Mouse (Mus musculus): ENCODE data around the gene Olfr1234. TPM values are rescaled to one million over a fixed set of nuclear protein-coding genes. Genes with fewer than 3 reads are reported as not detected.

The Olfr1234 gene
- polyA plus RNA-seq (2012; fragmentation: generic; extraction: Trizol) = not detected
- long read RNA-seq, experiment 1 = 0 reads
- long read RNA-seq, experiment 2 = 0 reads

- no peak for TF ChIP-seq USF1 (IDR thresholded peaks at IDR 0.05; ENCODE audit: low read depth)
- no peak for TF ChIP-seq FOSL1 (IDR thresholded peaks at IDR 0.05; ENCODE audit: insufficient read depth, low read length, poor library complexity, severe bottlenecking)
- TF ChIP-seq MAX (IDR thresholded peaks at IDR 0.05) = no peak
- no peak for TF ChIP-seq CEBPB (IDR thresholded peaks at IDR 0.05; ENCODE audit: low read depth)
- no peak for TF ChIP-seq MYOD1 (IDR thresholded peaks at IDR 0.05; ENCODE audit: control insufficient read depth, insufficient read length, low read depth)
- TF ChIP-seq CTCF (IDR thresholded peaks at IDR 0.05; ENCODE audit: control insufficient read depth, insufficient read depth, insufficient read length) = no peak
- TF ChIP-seq MYOG (IDR thresholded peaks at IDR 0.05; ENCODE audit: control insufficient read depth, extremely low read depth, insufficient read length) = no peak
- Histone ChIP-seq H3K27me3 (ENCODE audit: control insufficient read depth, insufficient read depth, insufficient read length) (no peaks in the 10 kb centered on the region), H3K79me3 (ENCODE audit: low read depth) (no peaks in the 10 kb centered on the region), H3ac (ENCODE audit: control insufficient read depth, insufficient read length, low read depth) (no peak within 1 kb of the TSS), H3K79me2 (ENCODE audit: control insufficient read depth, insufficient read depth) (no peaks in the 10 kb centered on the region), H3K36me3 (ENCODE audit: control insufficient read depth, insufficient read depth) (no peaks in the 10 kb centered on the region), H3K4me3 (ENCODE audit: insufficient read depth, poor library complexity, severe bottlenecking) (no peak within 1 kb of the TSS)
These were observed at the start of gene Olfr1234 for GRCm38 (mm10) chr2:89364765-89365164. Gene Olfr1234, minus strand, starts transcription at chr2:89364865.

- Histone ChIP-seq H3K36me3 (ENCODE audit: control insufficient read depth, insufficient read depth) (no peaks in the 10 kb centered on the region), H3K79me3 (ENCODE audit: low read depth) (no peaks in the 10 kb centered on the region), H3K79me2 (ENCODE audit: control insufficient read depth, insufficient read depth) (no peaks in the 10 kb centered on the region), H3K4me3 (ENCODE audit: insufficient read depth, poor library complexity, severe bottlenecking) (no peak within 1 kb of the TSS), H3ac (ENCODE audit: control insufficient read depth, insufficient read length, low read depth) (no peak within 1 kb of the TSS), H3K27me3 (ENCODE audit: control insufficient read depth, insufficient read depth, insufficient read length) (no peaks in the 10 kb centered on the region)
- TF ChIP-seq CEBPB (IDR thresholded peaks at IDR 0.05; ENCODE audit: low read depth) (no peak), MYOG (IDR thresholded peaks at IDR 0.05; ENCODE audit: control insufficient read depth, extremely low read depth, insufficient read length) (no peak), CTCF (IDR thresholded peaks at IDR 0.05; ENCODE audit: control insufficient read depth, insufficient read depth, insufficient read length) (no peak), MAX (IDR thresholded peaks at IDR 0.05) (no peak), MYOD1 (IDR thresholded peaks at IDR 0.05; ENCODE audit: control insufficient read depth, insufficient read length, low read depth) (no peak), USF1 (IDR thresholded peaks at IDR 0.05; ENCODE audit: low read depth) (no peak), FOSL1 (IDR thresholded peaks at IDR 0.05; ENCODE audit: insufficient read depth, low read length, poor library complexity, severe bottlenecking) (no peak)
These were observed 44.9 kb upstream of the Olfr1234 start, which contains the start of gene Olfr1238 for GRCm38 (mm10) chr2:89409576-89409975. Gene Olfr1238, minus strand, starts transcription at chr2:89409676.

- TF ChIP-seq MYOG (IDR thresholded peaks at IDR 0.05; ENCODE audit: control insufficient read depth, extremely low read depth, insufficient read length) (no peak), MYOD1 (IDR thresholded peaks at IDR 0.05; ENCODE audit: control insufficient read depth, insufficient read length, low read depth) (no peak), USF1 (IDR thresholded peaks at IDR 0.05; ENCODE audit: low read depth) (no peak), FOSL1 (IDR thresholded peaks at IDR 0.05; ENCODE audit: insufficient read depth, low read length, poor library complexity, severe bottlenecking) (no peak), CTCF (IDR thresholded peaks at IDR 0.05; ENCODE audit: control insufficient read depth, insufficient read depth, insufficient read length) (no peak), MAX (IDR thresholded peaks at IDR 0.05) (no peak), CEBPB (IDR thresholded peaks at IDR 0.05; ENCODE audit: low read depth) (no peak)
These were observed 36.2 kb upstream of the Olfr1234 start for GRCm38 (mm10) chr2:89400882-89401281.

GRCm38 (mm10) chr2:89342298-89342697 is 22.4 kb downstream of the Olfr1234 start, which contains the start of gene Olfr1233:
Gene Olfr1233, minus strand, starts transcription at chr2:89342398.
- H3K36me3 ChIP-seq (ENCODE audit: control insufficient read depth, insufficient read depth) = no peaks in the 10 kb centered on the region
- no peaks in the 10 kb centered on the region for H3K79me3 ChIP-seq (ENCODE audit: low read depth)
- no peaks in the 10 kb centered on the region for H3K79me2 ChIP-seq (ENCODE audit: control insufficient read depth, insufficient read depth)
- no peak for TF ChIP-seq CEBPB (IDR thresholded peaks at IDR 0.05; ENCODE audit: low read depth)
- no peak for TF ChIP-seq MYOG (IDR thresholded peaks at IDR 0.05; ENCODE audit: control insufficient read depth, extremely low read depth, insufficient read length)
- no peak for TF ChIP-seq CTCF (IDR thresholded peaks at IDR 0.05; ENCODE audit: control insufficient read depth, insufficient read depth, insufficient read length)
- TF ChIP-seq MAX (IDR thresholded peaks at IDR 0.05) = no peak
- TF ChIP-seq MYOD1 (IDR thresholded peaks at IDR 0.05; ENCODE audit: control insufficient read depth, insufficient read length, low read depth) = no peak
- no peak for TF ChIP-seq USF1 (IDR thresholded peaks at IDR 0.05; ENCODE audit: low read depth)
- no peak for TF ChIP-seq FOSL1 (IDR thresholded peaks at IDR 0.05; ENCODE audit: insufficient read depth, low read length, poor library complexity, severe bottlenecking)
- H3K4me3 ChIP-seq (ENCODE audit: insufficient read depth, poor library complexity, severe bottlenecking) = no peak within 1 kb of the TSS
- H3ac ChIP-seq (ENCODE audit: control insufficient read depth, insufficient read length, low read depth) = no peak within 1 kb of the TSS
- no peaks in the 10 kb centered on the region for H3K27me3 ChIP-seq (ENCODE audit: control insufficient read depth, insufficient read depth, insufficient read length)

More at GRCm38 (mm10) chr2:89400882-89401281, 36.2 kb upstream of the Olfr1234 start:
- H3K27me3 ChIP-seq (ENCODE audit: control insufficient read depth, insufficient read depth, insufficient read length) = no peaks in the 10 kb centered on the region
- H3K79me2 ChIP-seq (ENCODE audit: control insufficient read depth, insufficient read depth) = no peaks in the 10 kb centered on the region
- no peak overlapping the region for H3ac ChIP-seq (ENCODE audit: control insufficient read depth, insufficient read length, low read depth)
- H3K36me3 ChIP-seq (ENCODE audit: control insufficient read depth, insufficient read depth) = no peaks in the 10 kb centered on the region
- no peak overlapping the region for H3K4me3 ChIP-seq (ENCODE audit: insufficient read depth, poor library complexity, severe bottlenecking)
- no peaks in the 10 kb centered on the region for H3K79me3 ChIP-seq (ENCODE audit: low read depth)

- TF ChIP-seq MYOG (IDR thresholded peaks at IDR 0.05; ENCODE audit: control insufficient read depth, extremely low read depth, insufficient read length) (no peak), FOSL1 (IDR thresholded peaks at IDR 0.05; ENCODE audit: insufficient read depth, low read length, poor library complexity, severe bottlenecking) (no peak), MAX (IDR thresholded peaks at IDR 0.05) (no peak), USF1 (IDR thresholded peaks at IDR 0.05; ENCODE audit: low read depth) (no peak), CEBPB (IDR thresholded peaks at IDR 0.05; ENCODE audit: low read depth) (no peak), CTCF (IDR thresholded peaks at IDR 0.05; ENCODE audit: control insufficient read depth, insufficient read depth, insufficient read length) (no peak), MYOD1 (IDR thresholded peaks at IDR 0.05; ENCODE audit: control insufficient read depth, insufficient read length, low read depth) (no peak)
- Histone ChIP-seq H3K4me3 (ENCODE audit: insufficient read depth, poor library complexity, severe bottlenecking) (no peak within 1 kb of the TSS), H3K79me2 (ENCODE audit: control insufficient read depth, insufficient read depth) (no peaks in the 10 kb centered on the region)
These were observed 35.1 kb downstream of the Olfr1234 start, which contains the start of gene Olfr1232 for GRCm38 (mm10) chr2:89329575-89329974. Gene Olfr1232, minus strand, starts transcription at chr2:89329675.

More at GRCm38 (mm10) chr2:89329575-89329974, 35.1 kb downstream of the Olfr1234 start, which contains the start of gene Olfr1232:
- Histone ChIP-seq H3K27me3 (ENCODE audit: control insufficient read depth, insufficient read depth, insufficient read length) (no peaks in the 10 kb centered on the region), H3K79me3 (ENCODE audit: low read depth) (no peaks in the 10 kb centered on the region), H3ac (ENCODE audit: control insufficient read depth, insufficient read length, low read depth) (no peak within 1 kb of the TSS), H3K36me3 (ENCODE audit: control insufficient read depth, insufficient read depth) (no peaks in the 10 kb centered on the region)

Other genes starting within 250 kb of the Olfr1234 start
- gene Olfr1221, start 247.6 kb downstream of the Olfr1234 start, polyA plus RNA-seq (2012; fragmentation: generic; extraction: Trizol) = not detected
- gene Olfr1222, start 231.8 kb downstream of the Olfr1234 start, polyA plus RNA-seq (2012; fragmentation: generic; extraction: Trizol) = not detected
- not detected for gene Olfr1223, start 213.3 kb downstream of the Olfr1234 start, polyA plus RNA-seq (2012; fragmentation: generic; extraction: Trizol)
- gene Olfr1224-ps1, start 200.8 kb downstream of the Olfr1234 start, polyA plus RNA-seq (2012; fragmentation: generic; extraction: Trizol) = not detected
- not detected for gene Olfr1225, start 190.2 kb downstream of the Olfr1234 start, polyA plus RNA-seq (2012; fragmentation: generic; extraction: Trizol)
- not detected for gene Olfr1226, start 164.8 kb downstream of the Olfr1234 start, polyA plus RNA-seq (2012; fragmentation: generic; extraction: Trizol)
- gene Olfr1228, start 110.8 kb downstream of the Olfr1234 start, polyA plus RNA-seq (2012; fragmentation: generic; extraction: Trizol) = not detected
- gene Olfr1229, start 76.9 kb downstream of the Olfr1234 start, polyA plus RNA-seq (2012; fragmentation: generic; extraction: Trizol) = not detected
- gene Olfr1230, start 67.6 kb downstream of the Olfr1234 start, polyA plus RNA-seq (2012; fragmentation: generic; extraction: Trizol) = not detected
- gene Olfr1231, start 57.8 kb downstream of the Olfr1234 start, polyA plus RNA-seq (2012; fragmentation: generic; extraction: Trizol) = not detected
- not detected for gene Olfr1232, start 35.2 kb downstream of the Olfr1234 start, polyA plus RNA-seq (2012; fragmentation: generic; extraction: Trizol)
- not detected for gene Olfr1233, start 22.5 kb downstream of the Olfr1234 start, polyA plus RNA-seq (2012; fragmentation: generic; extraction: Trizol)
- gene Olfr1238, start 44.8 kb upstream of the Olfr1234 start, polyA plus RNA-seq (2012; fragmentation: generic; extraction: Trizol) = not detected
- gene Olfr1239, start 55.5 kb upstream of the Olfr1234 start, polyA plus RNA-seq (2012; fragmentation: generic; extraction: Trizol) = not detected
- gene Olfr1240, start 78.1 kb upstream of the Olfr1234 start, polyA plus RNA-seq (2012; fragmentation: generic; extraction: Trizol) = not detected
- not detected for gene Olfr1241, start 122.3 kb upstream of the Olfr1234 start, polyA plus RNA-seq (2012; fragmentation: generic; extraction: Trizol)
- not detected for gene Olfr1242, start 133.5 kb upstream of the Olfr1234 start, polyA plus RNA-seq (2012; fragmentation: generic; extraction: Trizol)
- not detected for gene Olfr1243, start 166.6 kb upstream of the Olfr1234 start, polyA plus RNA-seq (2012; fragmentation: generic; extraction: Trizol)
- not detected for gene Olfr1245, start 213.6 kb upstream of the Olfr1234 start, polyA plus RNA-seq (2012; fragmentation: generic; extraction: Trizol)
- gene Olfr1246, start 228.3 kb upstream of the Olfr1234 start, polyA plus RNA-seq (2012; fragmentation: generic; extraction: Trizol) = not detected
- gene Olfr1247, start 249.3 kb upstream of the Olfr1234 start, polyA plus RNA-seq (2012; fragmentation: generic; extraction: Trizol) = not detected